Mouse (Mus musculus) liver, embryonic 16.5 days (tissue): Measurements from ENCODE around the gene Dna2. TPM values are rescaled to one million over a fixed set of nuclear protein-coding genes. Genes with fewer than 3 reads are reported as not detected.
A peak's percentile ranks its signal among the peaks of the same experiment; 100 is the strongest.

Experiments
- ATAC-seq: fragments of 200-750 bp; cut with Nextera tagmentation; 2 replicates; pipeline ENCODE4 v1.8.0; 2017; ENCODE audit warnings: low read depth, mild to moderate bottlenecking, moderate number of reproducible peaks, moderate library complexity
- H3K27ac ChIP-seq: fragments of 300-500 bp; sonication (generic); 2 replicates; pipeline ENCODE4 v1.5.1; 2014; ENCODE audit warnings: mild to moderate bottlenecking, low read length
- H3K27me3 ChIP-seq: fragments of 300-500 bp; sonication (generic); 2 replicates; pipeline ENCODE4 v1.6.1; 2014; ENCODE audit warnings: low read depth, low read length, mixed read lengths; ENCODE audit not compliant: control insufficient read depth, insufficient read depth
- H3K36me3 ChIP-seq: fragments of 300-500 bp; sonication (generic); 2 replicates; pipeline ENCODE4 v1.6.1; 2014; ENCODE audit warnings: mild to moderate bottlenecking; ENCODE audit not compliant: control insufficient read depth, insufficient read depth
- H3K4me1 ChIP-seq: fragments of 300-500 bp; sonication (generic); 2 replicates; pipeline ENCODE4 v1.6.1; 2014; ENCODE audit warnings: low read depth, low read length, mixed read lengths; ENCODE audit not compliant: control insufficient read depth
- H3K4me2 ChIP-seq: fragments of 300-500 bp; sonication (generic); 2 replicates; pipeline ENCODE4 v1.6.1; 2014; ENCODE audit warnings: low read depth, low read length, mixed read lengths
- H3K4me3 ChIP-seq: fragments of 300-500 bp; sonication (generic); 2 replicates; pipeline ENCODE4 v1.5.1; 2014; ENCODE audit warnings: low read depth, mild to moderate bottlenecking, low read length
- H3K9ac ChIP-seq: fragments of 300-500 bp; sonication (generic); 2 replicates; pipeline ENCODE4 v1.6.1; 2014; ENCODE audit warnings: low read depth, low read length
- H3K9me3 ChIP-seq: fragments of 300-500 bp; sonication (generic); replicated peaks from 2 replicates; pipeline ENCODE4 v1.6.1; 2016; ENCODE audit warnings: low read length; ENCODE audit not compliant: control insufficient read depth
- WGBS: fragments of 180-500 bp; shearing (Covaris S2); extraction: QIAGEN DNeasy Blood & Tissue Kit; methylation state at CpG from one replicate; pipeline ENCODE4 v1.1.7; 2014; ENCODE audit not compliant: insufficient replicate concordance; 5-methylcytosine and 5-hydroxymethylcytosine counted together
- polyA plus RNA-seq: library from polyadenylated mRNA; unstranded; fragments of >200 nt; fragmentation: Nextera tagmentation; extraction: Ambion mirVana; gene quantifications from 2 replicates; pipeline ENCODE4 v1.2.1, GENCODE M21; 2015

Gene Dna2
- polyA plus RNA-seq, 1 experiment from 2014 or later = 20.3 TPM

DNA sequence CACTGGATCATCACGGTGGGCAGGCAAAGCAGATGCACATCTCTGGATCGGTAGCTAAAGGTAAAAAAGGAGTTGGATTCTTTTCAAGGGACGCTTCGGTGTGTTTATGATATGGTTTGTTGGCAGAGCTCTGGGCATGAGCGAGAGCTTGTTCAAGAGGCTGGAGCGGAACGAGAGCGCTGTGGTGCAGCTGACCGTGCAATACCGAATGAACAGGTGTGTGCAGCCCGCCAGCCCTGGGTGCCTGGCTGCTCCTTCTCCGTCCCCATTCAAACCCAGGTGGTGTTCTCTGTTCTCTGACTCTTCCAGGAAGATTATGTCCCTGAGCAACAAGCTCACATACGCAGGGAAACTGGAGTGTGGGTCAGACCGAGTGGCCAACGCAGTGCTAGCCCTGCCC, 19.5 kb downstream of the Dna2 start:
- no peaks in the 10 kb centered on the region for H3K9me3 ChIP-seq
- no peak overlapping the region for H3K27ac ChIP-seq
- peaks cover 64% of the 10 kb centered on the region for H3K36me3 ChIP-seq
- H3K4me2 ChIP-seq = no peak overlapping the region
- no peaks in the 10 kb centered on the region for H3K27me3 ChIP-seq
- no peak for ATAC-seq
- no peak overlapping the region for H3K9ac ChIP-seq
- no peaks in the 10 kb centered on the region for H3K4me1 ChIP-seq
- H3K4me3 ChIP-seq = no peak overlapping the region
- 86% methylated on average over 15 of the region's 15 CpGs for WGBS

DNA sequence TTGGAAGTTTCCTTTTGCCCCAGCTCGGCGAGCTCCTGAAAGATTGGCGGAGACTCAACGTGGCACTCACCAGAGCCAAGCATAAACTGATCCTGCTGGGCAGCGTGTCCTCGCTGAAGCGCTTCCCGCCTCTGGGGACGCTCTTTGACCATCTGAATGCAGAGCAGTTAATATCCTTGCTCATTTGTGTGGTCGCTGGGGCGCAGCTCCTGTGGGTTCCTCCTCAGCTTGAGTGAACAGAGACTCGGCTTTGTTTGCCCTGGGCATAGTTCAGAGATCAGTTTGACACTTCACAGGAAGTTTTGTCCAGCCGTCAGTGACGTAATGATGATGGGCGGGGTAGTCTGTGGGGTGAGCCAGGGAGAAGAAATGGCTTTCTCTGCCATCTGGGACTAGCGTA, 25.0 kb downstream of the Dna2 start:
- H3K9ac ChIP-seq = no peak overlapping the region
- peaks cover 35% of the 10 kb centered on the region for H3K36me3 ChIP-seq
- no peak overlapping the region; the same call in 1 of the 2 replicates for H3K4me2 ChIP-seq
- H3K27ac ChIP-seq = no peak overlapping the region
- no peaks in the 10 kb centered on the region for H3K9me3 ChIP-seq
- WGBS = 61% methylated on average over 16 of the region's 16 CpGs
- H3K4me3 ChIP-seq = no peak overlapping the region
- no peaks in the 10 kb centered on the region for H3K27me3 ChIP-seq
- no peaks in the 10 kb centered on the region for H3K4me1 ChIP-seq
- peak; percentile 71 for ATAC-seq

DNA sequence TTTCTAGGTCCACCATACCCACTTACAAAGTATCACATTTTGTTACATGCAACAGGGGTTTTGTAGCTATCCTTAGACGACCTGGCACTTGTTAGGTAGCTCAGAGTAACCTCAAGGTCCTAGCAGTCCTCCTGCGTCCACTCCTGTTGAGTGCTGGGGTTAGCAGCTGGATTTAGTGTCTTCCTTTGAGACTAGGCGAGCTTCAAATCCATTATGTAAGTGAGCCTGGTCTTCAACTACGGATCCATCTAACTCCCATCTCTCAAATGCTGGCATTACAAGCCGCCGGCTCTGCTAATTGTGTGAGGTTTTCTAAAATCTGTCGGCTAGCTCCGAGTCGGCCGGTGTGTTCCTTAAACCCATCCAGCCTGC, 32.8 kb downstream of the Dna2 start:
- WGBS = 17% methylated on average over 10 of the region's 10 CpGs
- Histone ChIP-seq H3K27ac (no peak overlapping the region), H3K9me3 (no peaks in the 10 kb centered on the region), H3K9ac (no peak overlapping the region), H3K27me3 (no peaks in the 10 kb centered on the region; the same call in 1 of the 2 replicates), H3K36me3 (peaks cover 5% of the 10 kb centered on the region; the same call in 1 of the 2 replicates), H3K4me3 (peak overlapping the region; percentile 89), H3K4me2 (peak overlapping the region; percentile 94), H3K4me1 (peaks cover 11% of the 10 kb centered on the region)
- no peak for ATAC-seq

DNA sequence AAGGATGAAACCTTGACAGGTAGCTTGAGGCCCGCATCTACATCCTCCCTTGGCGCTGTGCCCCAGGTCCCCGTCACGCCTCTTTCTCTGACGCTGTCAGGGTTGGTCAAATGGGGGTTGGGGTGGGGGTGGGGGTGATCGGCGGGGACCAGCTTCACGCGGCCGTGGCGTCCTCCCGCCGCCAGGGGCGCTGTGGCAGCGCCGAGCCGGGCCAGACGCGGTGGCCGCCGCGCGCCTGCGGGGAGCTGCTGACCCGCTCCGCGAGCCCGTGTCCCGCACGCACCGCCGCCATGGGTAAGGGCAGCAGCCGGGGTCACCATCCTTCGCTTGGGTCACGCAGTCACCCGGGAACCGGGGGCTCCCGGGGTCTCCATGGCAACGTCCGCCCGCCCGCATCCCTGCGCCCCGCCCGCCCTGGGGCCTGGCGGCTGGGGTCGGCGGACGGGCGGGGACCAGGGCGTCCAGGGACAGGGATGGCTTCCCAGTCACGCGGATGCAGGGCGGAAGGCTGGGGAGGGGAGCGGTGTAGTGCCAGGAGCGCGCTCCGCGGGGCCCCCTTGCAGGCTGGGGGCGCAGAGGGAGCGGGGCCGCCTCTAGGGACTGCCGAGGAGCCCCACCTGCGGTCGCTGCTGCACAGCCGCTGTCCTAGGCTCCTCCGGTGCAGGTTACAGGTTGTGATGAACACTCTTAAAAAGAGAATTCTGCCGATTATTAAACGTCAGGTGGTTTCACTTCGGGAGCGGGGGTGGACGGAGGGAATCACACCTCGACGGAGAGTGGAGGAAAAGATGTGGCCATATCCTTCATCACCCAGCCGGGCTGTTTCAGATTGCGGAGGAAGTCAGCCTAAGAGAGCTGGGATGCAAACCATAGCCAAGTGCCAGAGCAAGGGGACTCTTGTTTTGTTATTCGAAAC, 33.5 kb downstream of the Dna2 start, which contains the start of gene Rufy2:
Gene Rufy2, plus strand, starts transcription at position 185 of the 916 bp plus-strand sequence.
- H3K27ac ChIP-seq = no peak within 1 kb of the TSS
- H3K36me3 ChIP-seq = peaks cover 4% of the 10 kb centered on the region; the same call in 1 of the 2 replicates
- H3K4me2 ChIP-seq = peak within 1 kb of the TSS; percentile 94
- H3K9ac ChIP-seq = peak within 1 kb of the TSS; percentile 76
- ATAC-seq = peak; percentile 81
- under 1% methylated on average over 76 of the region's 77 CpGs for WGBS
- no peaks in the 10 kb centered on the region; the same call in 1 of the 2 replicates for H3K27me3 ChIP-seq
- peaks cover 11% of the 10 kb centered on the region for H3K4me1 ChIP-seq
- peak within 1 kb of the TSS; percentile 89 for H3K4me3 ChIP-seq
- H3K9me3 ChIP-seq = no peaks in the 10 kb centered on the region

DNA sequence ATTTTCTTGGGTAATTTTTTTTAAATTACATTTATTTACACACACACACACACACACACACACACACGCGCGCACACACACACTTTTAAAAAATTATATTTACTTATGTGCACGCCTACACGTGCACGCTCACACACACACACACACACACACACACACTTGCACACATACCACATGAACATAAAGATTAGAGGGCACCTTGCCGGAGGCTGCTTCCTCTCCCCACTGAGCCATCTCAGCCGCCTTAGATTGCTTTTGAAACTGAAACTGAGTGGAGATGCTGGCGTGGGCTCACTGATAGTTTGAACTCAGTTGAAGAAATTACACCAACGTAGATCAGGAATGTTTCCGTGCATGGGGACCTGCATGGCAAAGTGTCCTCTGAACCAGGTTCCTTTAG, 37.2 kb downstream of the Dna2 start:
- Histone ChIP-seq H3K4me3 (no peak overlapping the region), H3K9me3 (no peaks in the 10 kb centered on the region), H3K27me3 (no peaks in the 10 kb centered on the region), H3K36me3 (no peaks in the 10 kb centered on the region), H3K4me2 (no peak overlapping the region), H3K4me1 (peaks cover 11% of the 10 kb centered on the region), H3K9ac (no peak overlapping the region), H3K27ac (no peak overlapping the region)
- ATAC-seq = no peak
- WGBS = 73% methylated on average over 11 of the region's 11 CpGs

DNA sequence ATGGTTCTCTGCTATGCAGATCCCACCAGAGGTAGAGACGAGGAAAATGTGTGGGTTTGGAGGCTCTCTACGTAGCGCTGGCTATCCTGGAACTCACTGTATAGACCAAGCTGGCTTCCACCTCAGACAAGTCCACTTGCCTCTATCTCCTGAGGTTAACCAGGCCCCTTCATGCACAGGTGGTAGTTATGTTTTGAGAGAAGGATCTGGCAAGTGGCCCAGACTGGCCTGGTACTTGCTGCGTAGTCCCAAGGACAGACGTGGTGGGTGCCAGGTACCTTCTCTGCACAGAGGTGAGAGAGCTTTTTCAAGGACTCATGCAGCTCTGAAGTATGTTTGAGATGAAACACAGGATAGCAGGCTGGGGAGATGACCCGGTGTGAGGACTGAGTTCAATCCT, 37.7 kb downstream of the Dna2 start:
- H3K36me3 ChIP-seq = no peaks in the 10 kb centered on the region
- H3K27me3 ChIP-seq = no peaks in the 10 kb centered on the region
- 81% methylated on average over 6 of the region's 6 CpGs for WGBS
- no peaks in the 10 kb centered on the region for H3K9me3 ChIP-seq
- H3K27ac ChIP-seq = no peak overlapping the region
- H3K4me3 ChIP-seq = no peak overlapping the region
- H3K4me2 ChIP-seq = no peak overlapping the region
- no peak for ATAC-seq
- H3K9ac ChIP-seq = no peak overlapping the region
- H3K4me1 ChIP-seq = peaks cover 10% of the 10 kb centered on the region

DNA sequence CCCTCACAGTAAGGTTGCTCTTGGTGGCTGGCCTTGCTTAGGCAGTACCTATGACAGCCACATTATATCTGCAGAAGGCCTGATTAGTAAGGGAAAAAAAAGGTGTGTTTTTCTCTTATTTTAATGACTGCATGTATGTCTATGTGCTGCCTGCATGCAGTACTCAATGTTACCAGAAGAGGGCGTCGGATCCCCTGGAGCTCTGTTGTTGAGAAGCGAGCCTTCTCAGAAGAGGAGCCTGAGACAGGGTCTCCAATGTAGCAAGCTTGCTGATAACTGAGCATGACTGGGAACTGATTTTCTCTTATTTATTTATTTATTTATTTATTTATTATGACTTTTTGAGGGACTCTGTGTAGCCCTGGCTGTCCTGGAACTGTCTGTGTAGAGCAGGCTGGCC, 40.5 kb downstream of the Dna2 start:
- Histone ChIP-seq H3K9ac (no peak overlapping the region), H3K36me3 (no peaks in the 10 kb centered on the region), H3K4me2 (no peak overlapping the region), H3K4me1 (no peaks in the 10 kb centered on the region), H3K9me3 (no peaks in the 10 kb centered on the region), H3K4me3 (no peak overlapping the region), H3K27me3 (no peaks in the 10 kb centered on the region), H3K27ac (no peak overlapping the region)
- WGBS = 22% methylated on average over 3 of the region's 3 CpGs
- no peak for ATAC-seq

DNA sequence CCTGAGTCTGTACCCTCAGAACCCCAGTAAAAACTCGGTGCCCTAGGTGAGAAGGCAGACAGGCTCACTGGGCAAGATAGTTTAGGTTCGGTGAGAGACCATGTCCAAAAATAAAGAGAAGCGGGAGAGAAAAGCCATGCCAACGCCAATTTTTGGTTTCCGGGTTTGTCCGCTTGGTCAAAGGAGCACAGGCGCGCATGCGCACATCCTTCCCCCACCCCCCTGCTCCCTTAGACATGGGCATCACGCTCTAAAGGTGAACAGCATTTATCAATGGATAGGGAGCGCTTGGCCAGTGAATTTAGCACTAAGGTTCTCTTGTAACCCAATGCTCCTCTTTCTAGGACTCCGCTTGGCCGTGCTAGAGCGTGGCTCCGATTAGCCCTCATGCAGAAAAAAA, 43.8 kb downstream of the Dna2 start:
- Histone ChIP-seq H3K9me3 (no peaks in the 10 kb centered on the region), H3K36me3 (no peaks in the 10 kb centered on the region), H3K27ac (no peak overlapping the region), H3K4me2 (no peak overlapping the region), H3K4me3 (no peak overlapping the region), H3K27me3 (no peaks in the 10 kb centered on the region), H3K4me1 (no peaks in the 10 kb centered on the region), H3K9ac (no peak overlapping the region)
- WGBS = 82% methylated on average over 15 of the region's 15 CpGs
- no peak for ATAC-seq

DNA sequence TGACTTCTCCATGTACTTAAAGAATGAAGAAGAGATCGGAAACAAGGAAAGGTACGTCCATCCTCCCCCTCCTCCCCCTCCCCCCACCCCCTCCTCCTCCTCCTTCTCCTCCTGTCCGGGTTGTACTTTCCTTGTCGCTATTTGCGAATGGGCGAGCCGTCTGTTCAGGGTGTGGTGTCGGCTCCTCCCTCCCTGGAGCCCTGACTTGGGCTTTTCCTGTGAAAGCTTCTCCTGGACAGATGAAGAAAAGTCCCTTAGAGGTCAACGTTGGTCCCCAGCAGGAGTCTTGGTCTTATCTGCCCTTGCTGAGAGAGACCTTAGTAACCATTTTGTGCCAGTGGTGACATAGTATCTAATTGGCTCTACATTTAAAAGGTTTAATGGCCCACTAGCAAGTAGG, 47.2 kb downstream of the Dna2 start:
- no peak overlapping the region for H3K27ac ChIP-seq
- no peaks in the 10 kb centered on the region for H3K4me1 ChIP-seq
- H3K36me3 ChIP-seq = no peaks in the 10 kb centered on the region
- WGBS = 71% methylated on average over 6 of the region's 9 CpGs
- no peak for ATAC-seq
- no peak overlapping the region for H3K9ac ChIP-seq
- H3K27me3 ChIP-seq = no peaks in the 10 kb centered on the region
- no peak overlapping the region for H3K4me3 ChIP-seq
- H3K4me2 ChIP-seq = no peak overlapping the region
- no peaks in the 10 kb centered on the region for H3K9me3 ChIP-seq
